Comparison of ENCODE assay signal across 7 mouse cellular contexts in the genomic region with DNA sequence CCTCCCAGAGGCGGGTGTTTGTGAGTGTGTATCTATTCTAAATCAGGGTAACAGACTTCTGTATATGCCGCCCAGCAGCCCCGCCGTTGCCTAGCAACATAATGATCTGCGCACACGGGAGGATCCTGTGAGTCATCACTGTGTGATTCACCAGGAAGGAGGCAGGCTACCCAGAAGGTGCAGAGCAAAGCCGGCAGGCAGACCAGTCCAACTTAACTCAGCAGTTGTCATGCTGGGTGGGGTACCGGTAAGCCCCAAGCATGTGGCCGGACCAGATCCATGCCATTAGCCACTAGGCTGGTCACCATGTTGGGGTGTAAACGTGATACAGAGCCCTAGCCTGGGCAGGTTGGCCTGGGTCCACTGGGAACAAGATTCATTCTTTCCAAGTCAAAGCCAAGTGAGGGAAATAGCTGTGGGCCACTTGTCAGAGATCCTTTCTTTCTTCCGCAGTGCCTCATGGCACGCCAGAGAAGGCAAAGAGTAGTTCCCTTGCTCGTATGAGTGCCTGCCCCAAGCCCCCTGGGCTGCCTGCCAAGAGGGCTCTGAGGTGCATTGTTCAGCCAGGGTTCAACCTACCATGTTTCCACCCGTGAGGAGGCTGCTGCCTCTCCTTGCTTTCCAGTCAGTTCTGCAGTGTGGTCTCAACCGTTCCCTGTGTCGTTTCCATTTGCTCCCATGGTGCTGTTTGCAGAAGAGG. TPM values are rescaled to one million over a fixed set of nuclear protein-coding genes. Genes with fewer than 3 reads are reported as not detected.
DNase-seq lines count a peak whose midpoint lies in the region; ATAC-seq and TF ChIP-seq lines count a peak whose summit lies in the region.

No protein-coding gene starts in this region.

- DNase-seq in MN1 (ENCODE audit: low spot score), result peak; percentile 93
- peak; percentile 86 for DNase-seq in adrenal gland, postnatal 14 days
- peak; percentile 27 to 30 for DNase-seq in heart, postnatal 10 days
- DNase-seq in left cerebral cortex, adult 11 months (ENCODE audit: low spot score), result peak; percentile 90
- peak; percentile 85 for DNase-seq in midbrain, postnatal 0 days (ENCODE audit: low spot score)
- DNase-seq in urinary bladder, postnatal 25 days (ENCODE audit: low spot score), result peak; percentile 65

- ATAC-seq in embryonic facial prominence, embryonic 15.5 days (ENCODE audit: insufficient number of reproducible peaks, low FRiP score, low TSS enrichment, low read depth), result peak; percentile 74
- peak; percentile 67 for ATAC-seq in midbrain, postnatal 0 days (ENCODE audit: low FRiP score)

- 0 out of 2 replicates have a peak overlapping the region, but pooled peaks have one; percentile 41 for H3K27ac ChIP-seq in embryonic facial prominence, embryonic 15.5 days (replicated peaks)
- peak overlapping the region; percentile 71 for H3K27ac ChIP-seq in midbrain, postnatal 0 days (ENCODE audit: low read depth, low read length)

- no peaks in the 10 kb centered on the region for H3K9me3 ChIP-seq in embryonic facial prominence, embryonic 15.5 days (replicated peaks)
- H3K9me3 ChIP-seq in midbrain, postnatal 0 days (ENCODE audit: low read length), result no peaks in the 10 kb centered on the region

- 28% methylated on average over 16 of the region's 16 CpGs for WGBS in embryonic facial prominence, embryonic 15.5 days
- 20% methylated on average over 16 of the region's 16 CpGs for WGBS in midbrain, postnatal 0 days

- peaks cover 22% of the 10 kb centered on the region for H3K4me1 ChIP-seq in embryonic facial prominence, embryonic 15.5 days
- peaks cover 4% of the 10 kb centered on the region; the same call in 1 of the 2 replicates for H3K4me1 ChIP-seq in midbrain, postnatal 0 days (ENCODE audit: insufficient read depth, low read length)

- TF ChIP-seq CTCF in midbrain, postnatal 0 days (IDR thresholded peaks at IDR 0.05), result no peak

- H3K4me2 ChIP-seq in embryonic facial prominence, embryonic 15.5 days (replicated peaks), result no peak overlapping the region
- H3K4me2 ChIP-seq in midbrain, postnatal 0 days (ENCODE audit: low read depth, low read length, poor library complexity, severe bottlenecking), result peak overlapping the region; percentile 13

- intact Hi-C loops in heart, postnatal 10 days (cut with DNase I), result no loop called here

- H3K9ac ChIP-seq in embryonic facial prominence, embryonic 15.5 days, result no peak overlapping the region
- no peak overlapping the region for H3K9ac ChIP-seq in midbrain, postnatal 0 days (replicated peaks; ENCODE audit: low read length, poor library complexity, severe bottlenecking)

- no peak overlapping the region for H3K4me3 ChIP-seq in embryonic facial prominence, embryonic 15.5 days (replicated peaks)
- H3K4me3 ChIP-seq in midbrain, postnatal 0 days (ENCODE audit: low read depth, low read length), result no peak overlapping the region

- H3K27me3 ChIP-seq in embryonic facial prominence, embryonic 15.5 days, result no peaks in the 10 kb centered on the region
- no peaks in the 10 kb centered on the region for H3K27me3 ChIP-seq in midbrain, postnatal 0 days (ENCODE audit: insufficient read depth, low read length)

- H3K36me3 ChIP-seq in embryonic facial prominence, embryonic 15.5 days, result no peaks in the 10 kb centered on the region
- H3K36me3 ChIP-seq in midbrain, postnatal 0 days (ENCODE audit: insufficient read depth, low read length), result 0 out of 2 replicates have a peak, but pooled peaks cover 8% of the 10 kb centered on the region

RNA-seq across cellular contexts. Expression of a gene that starts 53.0 kb away (rescaled TPM):
- total RNA-seq in adrenal gland, postnatal 14 days (2021), result 127 and 136 TPM in 2 replicates
- polyA plus RNA-seq in embryonic facial prominence, embryonic 15.5 days (2015; fragmentation: Nextera tagmentation; extraction: Ambion mirVana), result 171 and 172 TPM in 2 replicates
- total RNA-seq in heart, postnatal 10 days (2021), result 10 to 100 TPM; 69.2 to 76.5 TPM
- total RNA-seq in midbrain, postnatal 0 days (2014; rRNA removed), result 131 and 150 TPM in 2 replicates
- 162 and 165 TPM in 2 replicates for polyA plus RNA-seq in midbrain, postnatal 0 days (2015; fragmentation: Nextera tagmentation; extraction: Ambion mirVana)

Comparison
In these comparisons a context has a peak if more than half of its experiments do, and no peak if none do; other contexts are left out.
1. DNase-seq: peak in every context shown above with its lines; median percentile 93 in MN1; 90 in left cerebral cortex, adult 11 months; 86 in adrenal gland, postnatal 14 days; 85 in midbrain, postnatal 0 days; 65 in urinary bladder, postnatal 25 days; 28 in heart, postnatal 10 days.